Mouse (Mus musculus) small intestine, adult 2 months (tissue): Measurements from ENCODE around the gene Myh11.

Source experiments
- CTCF ChIP-seq: fragments of 200-500 bp; IDR thresholded peaks from 2 replicates; pipeline ENCODE4 v1.5.1; 2012; ENCODE audit warnings: low read depth, mild to moderate bottlenecking, control low read depth, inconsistent platforms, low read length, moderate library complexity, mixed read lengths; ENCODE audit not compliant: insufficient replicate concordance, insufficient read length; ENCODE audit errors: extremely low read depth
- POLR2A ChIP-seq: fragments of 200-500 bp; IDR thresholded peaks from 2 replicates; pipeline ENCODE4 v1.6.1; 2012; ENCODE audit warnings: low read depth, mild to moderate bottlenecking, control low read depth, inconsistent platforms, low read length, moderate library complexity

DNA sequence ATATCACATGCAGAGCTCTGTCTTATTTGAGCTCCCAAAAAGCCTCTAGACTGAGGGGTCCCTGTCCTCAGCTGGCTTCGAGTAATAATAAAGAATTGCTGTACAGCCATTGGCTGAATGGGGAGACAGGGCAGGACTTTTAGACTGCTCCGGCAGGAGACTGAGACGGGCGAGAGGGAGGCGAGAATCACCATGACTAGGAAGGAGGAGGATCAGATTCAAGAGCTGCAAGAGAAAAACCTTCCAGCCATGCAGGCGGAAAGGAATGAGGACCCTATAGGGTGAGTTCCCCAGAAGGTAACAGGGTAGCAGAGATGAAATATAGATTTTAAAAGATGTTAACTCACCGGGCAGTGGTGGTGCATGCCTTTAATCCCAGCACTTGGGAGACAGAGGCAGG lies 21.7 kb upstream of the Myh11 start:
- TF ChIP-seq CTCF (no peak), POLR2A (no peak)
